Mouse (Mus musculus) kidney, adult 2 months (tissue): ENCODE results near the gene Stk19.

Experiments used
- CTCF ChIP-seq: fragments of 200-500 bp; conservative IDR thresholded peaks from 2 replicates; pipeline ENCODE4 v1.5.1; 2011; ENCODE audit warnings: low read depth, mild to moderate bottlenecking, control low read depth, low read length, moderate library complexity, mixed read lengths; ENCODE audit not compliant: insufficient read depth, insufficient read length
- POLR2A ChIP-seq: fragments of 200-500 bp; IDR thresholded peaks from one replicate; pipeline ENCODE4 v1.6.1; 2011; ENCODE audit warnings: low read depth, low read length, control low read depth

GRCm38 (mm10) chr17:34837464-34838324 is 949 bp upstream of the Stk19 start:
- TF ChIP-seq CTCF (no peak), POLR2A (no peak)
